8 mouse cellular contexts compared by ENCODE assay signal in genomic region chr10:80148610-80149290, GRCm38 (mm10). TPM values are rescaled to one million over a fixed set of nuclear protein-coding genes. Genes with fewer than 3 reads are reported as not detected.
A peak's percentile ranks its signal among the peaks of the same experiment; 100 is the strongest.
DNase-seq lines count a peak whose midpoint lies in the region; ATAC-seq and TF ChIP-seq lines count a peak whose summit lies in the region.

No protein-coding gene starts in this region.

- peaks cover 54% of the 10 kb centered on the region for H3K36me3 ChIP-seq in embryonic facial prominence, embryonic 12.5 days
- H3K36me3 ChIP-seq in kidney, adult 2 months (ENCODE audit: control insufficient read depth, insufficient read depth, low read length): peaks cover 6% of the 10 kb centered on the region; the same call in 1 of the 2 replicates
- H3K36me3 ChIP-seq in limb, embryonic 15.5 days: peaks cover 48% of the 10 kb centered on the region
- peaks cover 27% of the 10 kb centered on the region for H3K36me3 ChIP-seq in midbrain, postnatal 0 days (ENCODE audit: insufficient read depth, low read length)

- H3K9me3 ChIP-seq in embryonic facial prominence, embryonic 12.5 days: no peaks in the 10 kb centered on the region
- no peaks in the 10 kb centered on the region for H3K9me3 ChIP-seq in limb, embryonic 15.5 days
- no peaks in the 10 kb centered on the region for H3K9me3 ChIP-seq in midbrain, postnatal 0 days (ENCODE audit: low read length)

- DNase-seq in 3134 (ENCODE audit: extremely low read depth, insufficient read length, low spot score): peak; percentile 95
- peak; percentile 96 for DNase-seq in adrenal gland, postnatal 25 days
- DNase-seq in heart, adult 18-20 months: peak; percentile 95
- peak; percentile 97 for DNase-seq in kidney, adult 2 months
- peak; percentile 94 for DNase-seq in midbrain, postnatal 0 days (ENCODE audit: low spot score)
- peak; percentile 89 to 90 for DNase-seq in spleen, postnatal 36 days (ENCODE audit: low spot score in 2 of 2)

- H3K4me1 ChIP-seq in embryonic facial prominence, embryonic 12.5 days: peaks cover 27% of the 10 kb centered on the region
- H3K4me1 ChIP-seq in kidney, adult 2 months (ENCODE audit: control insufficient read depth, insufficient read depth, low read length): peaks cover 32% of the 10 kb centered on the region
- H3K4me1 ChIP-seq in limb, embryonic 15.5 days: peaks cover 60% of the 10 kb centered on the region
- H3K4me1 ChIP-seq in midbrain, postnatal 0 days (ENCODE audit: insufficient read depth, low read length): peaks cover 15% of the 10 kb centered on the region

- TF ChIP-seq CTCF in kidney, adult 2 months (conservative IDR thresholded peaks at IDR 0.05; ENCODE audit: insufficient read depth, insufficient read length, low read depth, low read length): peak; percentile 58
- TF ChIP-seq CTCF in midbrain, postnatal 0 days (IDR thresholded peaks at IDR 0.05): peak; percentile 70

- H3K27ac ChIP-seq in embryonic facial prominence, embryonic 12.5 days: peak overlapping the region; percentile 99
- H3K27ac ChIP-seq in kidney, adult 2 months (ENCODE audit: insufficient read depth, low read depth, low read length): peak overlapping the region; percentile 97
- peak overlapping the region; percentile 100 for H3K27ac ChIP-seq in limb, embryonic 15.5 days
- H3K27ac ChIP-seq in midbrain, postnatal 0 days (ENCODE audit: low read depth, low read length): peak overlapping the region; percentile 100

- peak; percentile 5 for ATAC-seq in embryonic facial prominence, embryonic 12.5 days (ENCODE audit: insufficient number of reproducible peaks, insufficient read depth, low FRiP score, low TSS enrichment)
- ATAC-seq in limb, embryonic 15.5 days (ENCODE audit: insufficient number of reproducible peaks, low FRiP score, low TSS enrichment, low read depth): peak; percentile 55
- ATAC-seq in midbrain, postnatal 0 days (ENCODE audit: low FRiP score): peak; percentile 60

- H3K27me3 ChIP-seq in embryonic facial prominence, embryonic 12.5 days: no peaks in the 10 kb centered on the region
- H3K27me3 ChIP-seq in kidney, adult 2 months (replicated peaks; ENCODE audit: control insufficient read depth, insufficient read depth, low read length): no peaks in the 10 kb centered on the region
- no peaks in the 10 kb centered on the region for H3K27me3 ChIP-seq in limb, embryonic 15.5 days
- H3K27me3 ChIP-seq in midbrain, postnatal 0 days (ENCODE audit: insufficient read depth, low read length): no peaks in the 10 kb centered on the region

- H3K9ac ChIP-seq in embryonic facial prominence, embryonic 12.5 days: peak overlapping the region; percentile 75
- peak overlapping the region; percentile 69 for H3K9ac ChIP-seq in limb, embryonic 15.5 days
- H3K9ac ChIP-seq in midbrain, postnatal 0 days (replicated peaks; ENCODE audit: low read length, poor library complexity, severe bottlenecking): peak overlapping the region; percentile 99

- peak overlapping the region; percentile 57 for H3K4me2 ChIP-seq in embryonic facial prominence, embryonic 12.5 days (replicated peaks)
- peak overlapping the region; percentile 81 for H3K4me2 ChIP-seq in limb, embryonic 15.5 days
- peak overlapping the region; percentile 90 for H3K4me2 ChIP-seq in midbrain, postnatal 0 days (ENCODE audit: low read depth, low read length, poor library complexity, severe bottlenecking)

- peak overlapping the region; percentile 95 for H3K4me3 ChIP-seq in embryonic facial prominence, embryonic 12.5 days
- peak overlapping the region; percentile 91 for H3K4me3 ChIP-seq in kidney, adult 2 months (ENCODE audit: insufficient read depth, low read depth, low read length)
- H3K4me3 ChIP-seq in limb, embryonic 15.5 days: peak overlapping the region; percentile 91
- peak overlapping the region; percentile 91 for H3K4me3 ChIP-seq in midbrain, postnatal 0 days (ENCODE audit: low read depth, low read length)

- TF ChIP-seq POLR2A in kidney, adult 2 months (IDR thresholded peaks at IDR 0.05; ENCODE audit: low read depth, low read length): no peak

- under 1% methylated on average over 57 of the region's 57 CpGs for WGBS in embryonic facial prominence, embryonic 12.5 days
- WGBS in kidney, adult 2 months: 1% methylated on average over 57 of the region's 57 CpGs
- WGBS in limb, embryonic 15.5 days: under 1% methylated on average over 55 of the region's 57 CpGs
- under 1% methylated on average over 57 of the region's 57 CpGs for WGBS in midbrain, postnatal 0 days

RNA-seq across cellular contexts. Expression of gene Midn, which starts 0.7 kb away (rescaled TPM):
- 74.1 and 97.4 TPM in 2 replicates for total RNA-seq in adrenal gland, postnatal 25 days (2021)
- polyA plus RNA-seq in embryonic facial prominence, embryonic 12.5 days (2016; fragmentation: Nextera tagmentation; extraction: Ambion mirVana): 33.4 and 35.1 TPM in 2 replicates
- 100 to 1,000 TPM; 117 to 125 TPM for total RNA-seq in heart, adult 18-20 months (2021)
- polyA plus RNA-seq in kidney, adult 2 months (2012; rRNA removed): 65.6 and 67.0 TPM in 2 replicates
- 13.4 and 14.0 TPM in 2 replicates for polyA plus RNA-seq in limb, embryonic 15.5 days (2015; fragmentation: Nextera tagmentation; extraction: Ambion mirVana)
- 114 and 143 TPM in 2 replicates for total RNA-seq in midbrain, postnatal 0 days (2014; rRNA removed)
- polyA plus RNA-seq in midbrain, postnatal 0 days (2015; fragmentation: Nextera tagmentation; extraction: Ambion mirVana): 16.3 and 17.2 TPM in 2 replicates

RNA-seq across cellular contexts. Expression of gene Cbarp, which starts 8.1 kb away (rescaled TPM):
- total RNA-seq in adrenal gland, postnatal 25 days (2021): 45.4 and 67.9 TPM in 2 replicates
- 8.4 and 8.5 TPM in 2 replicates for polyA plus RNA-seq in embryonic facial prominence, embryonic 12.5 days (2016; fragmentation: Nextera tagmentation; extraction: Ambion mirVana)
- total RNA-seq in heart, adult 18-20 months (2021): 1 to 10 TPM; 2.7 to 3.1 TPM
- polyA plus RNA-seq in kidney, adult 2 months (2012; rRNA removed): 8.1 and 8.7 TPM in 2 replicates
- 5.9 and 6.8 TPM in 2 replicates for polyA plus RNA-seq in limb, embryonic 15.5 days (2015; fragmentation: Nextera tagmentation; extraction: Ambion mirVana)
- 273 and 276 TPM in 2 replicates for total RNA-seq in midbrain, postnatal 0 days (2014; rRNA removed)
- 120 and 121 TPM in 2 replicates for polyA plus RNA-seq in midbrain, postnatal 0 days (2015; fragmentation: Nextera tagmentation; extraction: Ambion mirVana)

RNA-seq across cellular contexts. Expression of gene Atp5d, which starts 10.3 kb away (rescaled TPM):
- 460 and 592 TPM in 2 replicates for total RNA-seq in adrenal gland, postnatal 25 days (2021)
- polyA plus RNA-seq in embryonic facial prominence, embryonic 12.5 days (2016; fragmentation: Nextera tagmentation; extraction: Ambion mirVana): 457 and 481 TPM in 2 replicates
- 1,000 to 10,000 TPM; 1,096 to 1,108 TPM for total RNA-seq in heart, adult 18-20 months (2021)
- polyA plus RNA-seq in kidney, adult 2 months (2012; rRNA removed): 1,948 and 2,036 TPM in 2 replicates
- polyA plus RNA-seq in limb, embryonic 15.5 days (2015; fragmentation: Nextera tagmentation; extraction: Ambion mirVana): 494 and 537 TPM in 2 replicates
- 231 and 259 TPM in 2 replicates for total RNA-seq in midbrain, postnatal 0 days (2014; rRNA removed)
- 607 and 661 TPM in 2 replicates for polyA plus RNA-seq in midbrain, postnatal 0 days (2015; fragmentation: Nextera tagmentation; extraction: Ambion mirVana)

RNA-seq across cellular contexts. Expression of gene Cirbp, which starts 17.0 kb away (rescaled TPM):
- 49.9 and 142 TPM in 2 replicates for total RNA-seq in adrenal gland, postnatal 25 days (2021)
- 151 and 159 TPM in 2 replicates for polyA plus RNA-seq in embryonic facial prominence, embryonic 12.5 days (2016; fragmentation: Nextera tagmentation; extraction: Ambion mirVana)
- total RNA-seq in heart, adult 18-20 months (2021): 10 to 100 TPM; 46.3 to 54.9 TPM
- 86.7 and 87.8 TPM in 2 replicates for polyA plus RNA-seq in kidney, adult 2 months (2012; rRNA removed)
- 102 and 103 TPM in 2 replicates for polyA plus RNA-seq in limb, embryonic 15.5 days (2015; fragmentation: Nextera tagmentation; extraction: Ambion mirVana)
- 315 and 337 TPM in 2 replicates for total RNA-seq in midbrain, postnatal 0 days (2014; rRNA removed)
- 760 and 829 TPM in 2 replicates for polyA plus RNA-seq in midbrain, postnatal 0 days (2015; fragmentation: Nextera tagmentation; extraction: Ambion mirVana)

RNA-seq across cellular contexts. Expression of gene 1600002K03Rik, which starts 24.0 kb away (rescaled TPM):
- 15.6 and 16.7 TPM in 2 replicates for total RNA-seq in adrenal gland, postnatal 25 days (2021)
- polyA plus RNA-seq in embryonic facial prominence, embryonic 12.5 days (2016; fragmentation: Nextera tagmentation; extraction: Ambion mirVana): 11.6 and 13.0 TPM in 2 replicates
- 1 to 10 TPM; 4.2 to 5.7 TPM for total RNA-seq in heart, adult 18-20 months (2021)
- 7.9 and 11.2 TPM in 2 replicates for polyA plus RNA-seq in kidney, adult 2 months (2012; rRNA removed)
- polyA plus RNA-seq in limb, embryonic 15.5 days (2015; fragmentation: Nextera tagmentation; extraction: Ambion mirVana): 12.8 and 13.3 TPM in 2 replicates
- total RNA-seq in midbrain, postnatal 0 days (2014; rRNA removed): 2.3 and 2.8 TPM in 2 replicates
- 4.1 and 5.3 TPM in 2 replicates for polyA plus RNA-seq in midbrain, postnatal 0 days (2015; fragmentation: Nextera tagmentation; extraction: Ambion mirVana)

Comparison
In these comparisons a context has a peak if more than half of its experiments do, and no peak if none do; other contexts are left out.
1. Peak in every context shown above with its lines: DNase-seq, ATAC-seq, H3K4me3 ChIP-seq and H3K27ac ChIP-seq.
2. ATAC-seq: peak in every context shown above with its lines; median percentile 60 in midbrain, postnatal 0 days; 55 in limb, embryonic 15.5 days; 5 in embryonic facial prominence, embryonic 12.5 days.
3. RNA of gene Cbarp, which starts 8.1 kb away (polyA plus RNA-seq): 120 to 121 TPM in midbrain, postnatal 0 days; 8.4 to 8.5 TPM in embryonic facial prominence, embryonic 12.5 days, 8.1 to 8.7 TPM in kidney, adult 2 months and 5.9 to 6.8 TPM in limb, embryonic 15.5 days; every median in the first group is over 10 times any median in the second.